Mouse (Mus musculus) large intestine, adult 2 months (tissue): ENCODE data around the gene Trp53i13. TPM values are rescaled to one million over a fixed set of nuclear protein-coding genes. Genes with fewer than 3 reads are reported as not detected.
"Not testable (repeated sequence)": the region's sequence is repeated elsewhere in the genome, so short reads cannot be mapped to it uniquely, and the experiment has no call there.

Experiments
- DNase-seq: peaks from one replicate; pipeline ENCODE4 v3.0.0-alpha.2; 2012; ENCODE audit warnings: low read depth, low spot score
- WGBS: fragments of 180-500 bp; shearing (Covaris S2); methylation state at CpG from one replicate; pipeline ENCODE4 v1.1.7; 2018; 5-methylcytosine and 5-hydroxymethylcytosine counted together
- polyA plus RNA-seq: library from polyadenylated mRNA; depleted of rRNA; stranded (reverse); fragments of >200 nt; gene quantifications from 2 replicates; pipeline ENCODE4 v1.2.3, GENCODE M21; 2012; rRNA removed

The Trp53i13 gene
- polyA plus RNA-seq, result 22.6 and 24.3 TPM in 2 replicates

- DNase-seq, result no peak
- 9% methylated on average over 39 of the region's 39 CpGs for WGBS
These were observed at the start of gene Trp53i13 for GRCm38 (mm10) chr11:77515637-77516552. TSS of gene Trp53i13 (minus strand) at chr11:77515980.

GRCm38 (mm10) chr11:77545261-77545660, 29.5 kb upstream of the Trp53i13 start:
- 93% methylated on average over 7 of the region's 7 CpGs for WGBS
- no peak for DNase-seq

GRCm38 (mm10) chr11:77532202-77532846, 16.5 kb upstream of the Trp53i13 start:
- DNase-seq, result no peak
- 78% methylated on average over 4 of the region's 4 CpGs for WGBS

GRCm38 (mm10) chr11:77530862-77531261, 15.1 kb upstream of the Trp53i13 start:
- WGBS, result 94% methylated on average over 2 of the region's 2 CpGs
- no peak for DNase-seq

- no peak for DNase-seq
- 87% methylated on average over 3 of the region's 3 CpGs for WGBS
These were observed 13.9 kb upstream of the Trp53i13 start for GRCm38 (mm10) chr11:77529644-77530043.

GRCm38 (mm10) chr11:77528420-77528819, 12.6 kb upstream of the Trp53i13 start:
- 91% methylated on average over 3 of the region's 3 CpGs for WGBS
- DNase-seq, result not testable (repeated sequence)

GRCm38 (mm10) chr11:77525804-77526486, 10.2 kb upstream of the Trp53i13 start:
- WGBS, result 69% methylated on average over 3 of the region's 3 CpGs
- no peak for DNase-seq

GRCm38 (mm10) chr11:77520601-77521529, 5.1 kb upstream of the Trp53i13 start:
- DNase-seq, result no peak
- WGBS, result 57% methylated on average over 5 of the region's 5 CpGs

GRCm38 (mm10) chr11:77519043-77519442, 3.3 kb upstream of the Trp53i13 start, which contains the start of gene Gm10392:
TSS of gene Gm10392 (minus strand) at chr11:77519198.
- no peak for DNase-seq

GRCm38 (mm10) chr11:77518051-77518798, 2.4 kb upstream of the Trp53i13 start:
- no peak for DNase-seq
- 76% methylated on average over 27 of the region's 27 CpGs for WGBS

More at GRCm38 (mm10) chr11:77519043-77519442, 3.3 kb upstream of the Trp53i13 start, which contains the start of gene Gm10392:
- WGBS, result 70% methylated on average over 5 of the region's 5 CpGs

GRCm38 (mm10) chr11:77516553-77517425, 1.0 kb upstream of the Trp53i13 start:
- DNase-seq, result no peak
- WGBS, result 91% methylated on average over 5 of the region's 5 CpGs

- under 1% methylated on average over 72 of the region's 72 CpGs for WGBS
- DNase-seq, result no peak
These were observed 746 bp downstream of the Trp53i13 start, which contains the start of gene Abhd15 for GRCm38 (mm10) chr11:77514832-77515636. TSS of gene Abhd15 (plus strand) at chr11:77515121.

- 21% methylated on average over 19 of the region's 19 CpGs for WGBS
These were observed 1.4 kb downstream of the Trp53i13 start for GRCm38 (mm10) chr11:77514281-77514831.

GRCm38 (mm10) chr11:77513811-77514170, 2.0 kb downstream of the Trp53i13 start:
- WGBS, result 12% methylated on average over 10 of the region's 10 CpGs
- DNase-seq, result no peak

More at GRCm38 (mm10) chr11:77514281-77514831, 1.4 kb downstream of the Trp53i13 start:
- no peak for DNase-seq

GRCm38 (mm10) chr11:77512891-77513810, 2.6 kb downstream of the Trp53i13 start:
- DNase-seq, result no peak
- WGBS, result under 1% methylated on average over 74 of the region's 84 CpGs
